Mouse (Mus musculus) fibroblast of lung, adult 2 months (primary cell): ENCODE results near the gene Map3k14.

ENCODE experiments used
- DNase-seq: peaks from one replicate; pipeline ENCODE4 v3.0.0-alpha.2; 2011; ENCODE audit warnings: low read depth

Map3k14 gene

GRCm38 (mm10) chr11:103271979-103272378 lies 4.7 kb upstream of the Map3k14 start:
- no peak for DNase-seq

GRCm38 (mm10) chr11:103269426-103269825 lies 2.2 kb upstream of the Map3k14 start:
- DNase-seq = no peak

- DNase-seq = no peak
Observed at GRCm38 (mm10) chr11:103268905-103269304, 1.6 kb upstream of the Map3k14 start.

GRCm38 (mm10) chr11:103268350-103268749 lies 1.1 kb upstream of the Map3k14 start:
- no peak for DNase-seq

- no peak for DNase-seq
Observed at GRCm38 (mm10) chr11:103266729-103267345, 435 bp downstream of the Map3k14 start.

GRCm38 (mm10) chr11:103265856-103266255 lies 1.4 kb downstream of the Map3k14 start:
- DNase-seq = no peak

GRCm38 (mm10) chr11:103265211-103265610 lies 2.1 kb downstream of the Map3k14 start:
- DNase-seq = no peak

- DNase-seq = no peak
Observed at GRCm38 (mm10) chr11:103264427-103265005, 2.8 kb downstream of the Map3k14 start.

GRCm38 (mm10) chr11:103263551-103263950 lies 3.7 kb downstream of the Map3k14 start:
- no peak for DNase-seq

- DNase-seq = no peak
Observed at GRCm38 (mm10) chr11:103262412-103263267, 4.6 kb downstream of the Map3k14 start.

GRCm38 (mm10) chr11:103261671-103262411 lies 5.4 kb downstream of the Map3k14 start:
- no peak for DNase-seq

GRCm38 (mm10) chr11:103260515-103261192 lies 6.6 kb downstream of the Map3k14 start:
- DNase-seq = no peak

- no peak for DNase-seq
Observed at GRCm38 (mm10) chr11:103260034-103260433, 7.2 kb downstream of the Map3k14 start.

GRCm38 (mm10) chr11:103257938-103258481 lies 9.3 kb downstream of the Map3k14 start:
- DNase-seq = no peak

- no peak for DNase-seq
Observed at GRCm38 (mm10) chr11:103253605-103254004, 13.7 kb downstream of the Map3k14 start.

- no peak for DNase-seq
Observed at GRCm38 (mm10) chr11:103252380-103252779, 14.9 kb downstream of the Map3k14 start.

GRCm38 (mm10) chr11:103250324-103250723 lies 16.9 kb downstream of the Map3k14 start:
- no peak for DNase-seq

GRCm38 (mm10) chr11:103249509-103249908 lies 17.8 kb downstream of the Map3k14 start:
- no peak for DNase-seq

- DNase-seq = no peak
Observed at GRCm38 (mm10) chr11:103248837-103249236, 18.4 kb downstream of the Map3k14 start.

GRCm38 (mm10) chr11:103247504-103248177 lies 19.6 kb downstream of the Map3k14 start:
- DNase-seq = peak; percentile 98
